Mouse (Mus musculus) erythroblast, adult 5-6 weeks (primary cell): ENCODE data around the gene Ccdc126. TPM values are rescaled to one million over a fixed set of nuclear protein-coding genes. Genes with fewer than 3 reads are reported as not detected.
"Not testable (repeated sequence)": the region's sequence is repeated elsewhere in the genome, so short reads cannot be mapped to it uniquely, and the experiment has no call there.

ENCODE experiments used
- ATAC-seq: replicated peaks from 2 replicates; pipeline ENCODE4 v1.8.0; 2016; ENCODE audit warnings: moderate number of reproducible peaks, mild to moderate bottlenecking, moderate TSS enrichment, inconsistent platforms; ENCODE audit not compliant: poor library complexity, low FRiP score, severe bottlenecking
- total RNA-seq, 2 experiments: library from RNA; stranded (forward) in 1 of 2; stranded (reverse) in 1 of 2; fragments of 150-400 nt in 1 of 2; fragments of 200-764, 138-1000 nt in 1 of 2; gene quantifications; 2 replicates each; pipeline versions ENCODE4 v1.2.3 to v1.2.4; 2015 to 2017; ENCODE audit warnings: low replicate concordance in 2 of 2

The Ccdc126 gene
- total RNA-seq (2015; ENCODE audit: low replicate concordance) (3.3 TPM in 1 of 2 replicates, not detected in the other), total RNA-seq (2017; ENCODE audit: low replicate concordance) (0.68 and 0.70 TPM in 2 replicates)

DNA sequence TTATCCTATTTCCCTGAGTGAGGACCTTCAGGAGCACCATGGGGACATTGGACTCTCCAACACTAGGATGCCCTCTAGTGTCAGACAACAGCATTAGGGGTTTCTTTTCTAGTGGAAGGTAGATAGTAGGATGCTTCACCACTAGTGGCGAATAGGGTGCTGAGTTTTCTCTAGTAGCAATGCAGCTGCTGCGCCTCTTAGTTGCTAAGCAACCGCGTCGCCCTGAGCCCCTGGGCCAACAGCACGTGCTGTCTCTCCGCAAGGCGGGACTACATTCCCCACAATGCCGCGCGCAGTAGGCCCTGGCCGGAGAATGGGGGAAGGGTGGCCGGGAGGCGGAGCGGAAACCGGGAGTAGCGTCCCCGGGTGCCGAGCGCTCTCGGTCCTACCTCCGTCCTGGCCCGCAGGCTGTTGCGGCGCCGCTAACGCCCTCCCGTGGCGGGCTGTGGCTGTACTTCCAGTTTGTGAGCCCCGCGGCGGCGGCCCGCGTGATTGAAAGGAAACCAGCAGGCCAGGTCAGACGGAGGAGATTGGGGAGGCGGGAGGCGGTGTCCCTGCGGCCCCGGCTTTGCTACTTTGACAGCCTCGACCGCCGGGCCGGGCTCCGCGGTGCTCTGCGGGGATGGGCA, at the start of gene Ccdc126:
Gene Ccdc126, plus strand, starts transcription at position 309 of the 629 bp plus-strand sequence.
- peak; percentile 95 for ATAC-seq

DNA sequence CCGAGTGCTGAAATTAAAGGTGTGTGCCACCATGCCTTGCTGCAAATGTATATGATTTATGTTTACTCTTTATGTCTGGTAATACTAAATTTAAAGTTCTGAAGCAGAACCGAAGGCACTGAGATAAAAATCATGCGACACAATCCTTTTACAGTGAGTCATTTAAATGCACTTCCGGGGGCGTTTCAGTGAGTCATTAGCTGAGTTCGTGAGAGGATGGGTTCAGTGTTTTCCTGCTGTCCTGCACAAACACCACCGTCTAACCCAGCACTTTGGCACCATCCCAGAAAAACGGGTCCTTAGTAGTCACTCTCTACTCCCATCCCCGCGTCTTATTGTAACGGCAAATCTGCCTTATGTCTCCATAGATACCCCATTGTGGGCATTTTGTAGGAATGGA, 49.2 kb upstream of the Ccdc126 start:
- no peak for ATAC-seq

DNA sequence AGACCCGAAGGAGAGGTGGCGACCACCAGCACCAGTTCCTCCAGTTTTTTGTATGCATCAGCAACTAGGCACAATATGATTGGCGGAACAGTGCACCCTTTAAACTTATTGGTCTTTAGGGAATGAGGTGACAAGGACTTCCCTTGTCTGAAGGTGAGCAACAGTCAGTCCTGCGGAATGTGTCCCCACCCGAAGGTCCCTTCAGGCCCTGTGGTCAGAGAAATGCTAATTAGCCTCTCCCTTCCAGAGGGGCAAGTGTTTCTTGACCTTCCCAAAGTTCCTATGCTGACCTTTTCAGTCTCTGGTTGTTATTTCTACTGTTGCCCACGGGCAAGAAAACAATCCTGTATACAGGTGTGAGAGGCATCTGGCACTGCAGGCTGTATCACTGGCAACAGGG, 47.3 kb upstream of the Ccdc126 start:
- ATAC-seq, result no peak

DNA sequence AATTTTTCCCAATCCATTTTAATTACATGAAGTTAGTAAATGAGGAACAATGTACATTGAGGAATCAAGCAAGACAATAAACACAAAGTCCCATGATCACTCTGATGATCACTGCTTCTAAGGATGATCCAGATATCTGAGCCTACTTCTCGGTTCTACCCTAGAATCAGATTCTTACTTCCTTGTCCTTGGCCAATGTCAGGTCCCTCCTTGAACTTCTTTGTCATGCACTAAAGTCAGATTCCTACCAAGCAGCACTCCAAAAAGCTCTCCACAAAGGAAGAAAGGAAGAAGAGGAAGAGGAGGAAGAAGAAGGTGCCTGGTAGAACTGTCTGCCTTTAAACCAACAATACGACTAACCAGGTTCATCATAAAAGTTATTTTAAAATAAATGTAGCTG, 46.2 kb upstream of the Ccdc126 start:
- no peak for ATAC-seq

DNA sequence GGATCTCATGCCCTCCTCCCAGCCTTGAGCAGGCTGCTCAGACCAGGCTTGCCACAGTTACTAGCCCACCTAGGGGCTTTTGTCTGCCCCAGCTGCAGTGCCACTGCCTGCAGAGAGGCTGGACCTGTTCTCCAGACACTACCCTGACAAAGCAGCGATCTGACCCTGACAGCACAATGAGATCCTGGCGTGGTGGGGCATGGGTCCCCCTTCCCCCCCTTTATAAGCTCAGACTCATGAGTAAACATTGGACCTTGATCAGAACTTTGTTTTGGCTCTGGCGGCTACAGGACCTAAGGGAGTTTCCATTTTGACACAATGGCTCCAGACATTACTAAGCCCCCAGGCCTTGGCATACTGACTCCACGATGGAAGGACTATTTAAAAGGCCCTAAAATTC, 45.1 kb upstream of the Ccdc126 start:
- no peak for ATAC-seq

DNA sequence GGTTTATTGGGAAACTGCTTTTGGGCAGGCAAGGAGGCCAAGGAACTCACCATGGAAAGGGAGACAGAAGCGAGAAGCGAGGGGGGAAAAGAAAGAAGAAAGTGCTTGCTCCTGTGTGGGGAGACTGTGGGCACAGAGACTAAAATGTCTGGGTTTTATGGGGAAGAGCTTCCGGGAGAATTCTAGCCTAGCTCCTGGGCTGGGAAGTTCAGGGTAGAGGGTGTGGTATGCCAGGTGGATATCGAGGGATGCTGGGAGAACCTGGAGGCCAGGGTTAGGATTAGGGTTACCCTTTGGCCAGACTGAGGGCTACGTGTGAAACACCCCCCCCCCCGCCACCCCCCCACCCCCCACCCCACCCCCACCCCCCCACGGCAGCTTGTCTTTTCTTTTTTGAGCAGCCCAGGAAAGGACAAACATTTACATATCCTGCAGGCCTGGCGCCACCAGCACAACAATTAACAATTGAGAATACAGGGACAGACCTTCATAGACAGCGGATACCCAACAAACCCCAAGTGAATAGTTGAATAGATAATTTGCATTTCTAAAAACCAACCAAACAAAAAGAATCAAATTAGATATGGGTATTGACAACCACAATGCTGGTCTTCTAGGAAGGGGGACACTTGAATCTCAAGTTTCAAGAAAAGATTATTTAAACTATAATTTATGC, 44.5 kb upstream of the Ccdc126 start:
- no peak for ATAC-seq

DNA sequence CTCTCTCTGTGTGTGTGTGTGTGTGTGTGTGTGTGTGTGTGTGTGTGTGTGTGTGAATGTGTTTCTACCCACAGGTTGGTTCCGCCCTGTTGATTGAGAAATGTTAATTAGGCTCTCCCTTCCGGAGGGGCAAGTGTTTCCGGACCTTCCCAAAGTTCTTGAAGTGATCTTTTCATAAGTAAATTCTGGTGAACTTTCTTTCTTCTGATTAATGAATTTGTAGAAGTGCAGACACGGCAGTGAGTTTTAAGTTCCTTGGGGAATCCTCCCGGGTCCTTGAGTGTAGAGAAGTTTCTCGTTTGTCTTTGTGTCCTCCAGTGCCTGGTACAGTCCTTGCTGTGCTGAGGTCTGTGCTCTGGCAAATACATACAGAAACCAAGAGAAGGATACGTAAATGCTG, 43.8 kb upstream of the Ccdc126 start:
- no peak for ATAC-seq

DNA sequence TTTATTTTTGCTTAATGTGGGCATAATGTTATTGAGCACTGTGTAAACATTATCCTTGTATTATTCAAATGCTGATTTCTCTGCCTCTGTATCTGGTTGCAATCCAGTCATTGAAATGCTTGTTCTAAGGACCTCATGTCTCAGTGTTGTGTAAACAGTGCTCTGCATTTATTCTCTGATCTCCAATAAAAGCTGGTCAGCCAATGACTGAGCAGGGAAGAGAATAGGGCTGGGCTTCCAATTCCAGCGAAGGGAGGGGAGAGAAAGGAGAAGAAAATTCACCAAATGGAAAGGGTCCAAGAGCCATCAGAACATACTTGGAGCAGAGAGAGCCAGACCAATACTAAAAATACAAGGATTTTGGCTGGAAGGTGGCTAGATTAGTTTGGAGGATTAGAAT, 38.1 kb upstream of the Ccdc126 start:
- no peak for ATAC-seq

DNA sequence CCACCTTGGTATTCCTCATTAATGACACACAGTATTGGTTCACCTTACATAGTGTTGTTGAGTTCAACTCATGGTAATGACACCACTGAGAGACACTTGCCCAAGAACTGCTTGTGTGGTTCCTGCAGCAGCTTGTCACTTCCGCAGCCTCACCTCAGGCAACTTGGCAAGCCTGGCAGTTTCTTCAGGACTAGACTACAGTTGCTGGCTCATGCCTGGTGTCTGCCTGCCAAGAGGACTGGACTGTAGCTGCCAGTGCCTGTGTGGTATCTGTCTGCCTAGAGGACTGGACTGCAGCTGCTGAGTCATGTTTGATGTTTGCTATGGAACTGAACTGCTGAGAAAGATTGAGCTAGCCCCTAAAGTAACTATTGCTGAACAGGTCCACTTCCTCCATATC, 37.0 kb upstream of the Ccdc126 start:
- peak; percentile 57; the same call in 1 of the 2 replicates for ATAC-seq

DNA sequence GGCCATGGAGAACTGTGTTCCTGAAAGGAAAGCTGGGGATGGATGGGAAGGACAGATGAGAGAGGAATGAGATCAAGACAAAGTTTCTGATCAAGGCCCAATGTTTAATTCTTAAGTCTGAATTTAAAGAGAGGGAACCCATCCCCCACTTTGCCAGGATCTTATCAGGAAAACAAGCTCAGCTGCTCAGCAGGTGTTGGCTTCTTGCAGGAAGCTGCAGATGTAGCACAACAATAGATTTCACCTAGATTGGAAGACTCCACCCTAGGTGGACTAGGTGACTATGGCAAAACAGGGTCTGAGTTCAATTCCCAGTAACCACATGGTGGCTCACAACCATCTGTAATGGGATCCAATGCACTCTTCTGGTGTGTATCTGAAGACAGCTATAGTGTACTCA, 20.8 kb upstream of the Ccdc126 start:
- no peak for ATAC-seq

DNA sequence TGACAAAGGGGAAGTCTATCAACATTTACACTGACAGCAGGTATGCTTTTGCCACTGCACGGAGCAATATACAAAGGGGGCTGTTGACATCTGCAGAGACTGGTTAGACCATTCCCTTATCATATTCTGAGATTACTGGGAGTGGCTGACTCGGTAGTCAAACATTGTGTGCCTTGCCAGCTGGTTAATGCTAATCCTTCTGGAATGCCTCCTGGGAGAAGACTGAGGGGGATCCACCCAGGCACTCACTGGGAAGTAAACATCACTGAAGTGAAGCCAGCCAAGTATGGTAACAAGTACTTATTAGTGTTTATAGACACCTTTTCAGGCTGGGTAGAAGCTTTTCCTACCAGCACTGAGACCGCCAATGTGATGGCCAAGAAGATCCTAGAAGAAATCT, 4.3 kb upstream of the Ccdc126 start:
- not testable (repeated sequence) for ATAC-seq

DNA sequence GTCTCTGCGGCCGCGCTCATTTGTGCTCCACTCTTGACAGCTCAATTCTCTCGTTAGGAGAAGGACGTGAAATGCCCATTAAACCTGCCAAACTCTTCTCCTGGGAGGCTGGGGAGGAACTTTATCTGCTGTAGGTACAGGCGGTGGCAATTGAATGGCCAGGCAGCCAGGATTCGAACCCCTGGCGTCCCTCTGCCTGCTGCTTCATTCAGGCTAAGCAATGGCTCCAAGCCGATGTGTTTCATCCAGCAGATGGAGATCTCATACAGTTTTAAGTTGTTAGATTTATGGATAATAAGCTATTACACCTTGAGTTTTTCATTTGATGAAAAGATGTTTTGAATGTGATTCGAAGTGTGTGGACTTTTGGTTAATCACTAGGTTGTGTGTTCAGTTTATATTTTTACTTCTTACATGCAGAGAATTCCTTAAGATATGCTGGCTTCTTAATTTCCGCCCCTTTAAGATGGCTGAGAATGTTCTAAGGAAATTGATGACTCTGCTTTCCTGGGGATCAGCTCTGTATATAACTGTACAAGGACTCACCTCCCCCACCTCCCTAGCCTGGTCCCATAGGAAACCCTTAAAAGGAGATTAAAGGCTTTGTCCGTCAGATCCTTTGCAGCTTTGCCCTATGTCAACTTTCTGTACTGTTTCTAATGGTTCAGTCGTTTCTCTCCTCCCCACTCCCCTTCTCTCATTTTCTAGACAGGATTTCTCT, 681 bp downstream of the Ccdc126 start:
- no peak for ATAC-seq

DNA sequence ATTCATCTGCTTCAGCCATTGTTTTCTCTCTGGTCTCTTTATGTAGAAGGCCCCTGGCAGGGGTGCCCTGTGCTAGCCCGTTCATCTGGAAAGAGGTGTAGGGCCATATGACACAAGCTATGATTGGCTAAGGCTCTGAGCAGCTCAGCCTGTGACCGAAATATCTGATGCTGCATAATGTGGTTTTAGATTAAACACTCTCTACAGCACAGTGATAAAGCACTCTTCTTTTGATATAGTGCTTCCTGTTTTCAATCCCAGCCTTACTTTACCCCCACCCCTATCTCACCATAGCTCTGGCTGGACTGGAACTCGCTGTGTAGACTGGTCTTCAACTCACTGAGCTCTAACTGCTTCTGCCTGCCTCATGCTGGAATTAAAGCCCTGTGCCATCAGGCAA, 2.3 kb downstream of the Ccdc126 start:
- ATAC-seq, result no peak

DNA sequence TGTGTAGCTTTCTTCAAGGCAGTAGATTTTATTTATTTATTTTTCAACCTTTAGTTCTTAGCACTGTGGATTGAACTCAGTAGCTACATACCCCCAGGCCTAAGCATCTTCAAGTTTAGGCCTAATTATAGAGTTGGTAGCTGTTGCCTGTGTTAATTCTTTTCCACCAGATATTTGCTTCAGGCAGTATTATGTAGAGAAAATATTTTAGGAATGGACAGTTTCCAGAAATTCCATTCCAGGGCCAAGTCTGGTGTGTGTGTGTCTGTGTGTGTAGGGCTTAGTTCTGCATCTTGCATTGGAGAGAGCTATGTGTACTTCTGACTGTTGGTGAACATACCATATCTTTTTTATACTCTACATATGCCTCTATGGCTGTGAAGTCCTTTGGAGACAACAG, 3.0 kb downstream of the Ccdc126 start:
- no peak for ATAC-seq

DNA sequence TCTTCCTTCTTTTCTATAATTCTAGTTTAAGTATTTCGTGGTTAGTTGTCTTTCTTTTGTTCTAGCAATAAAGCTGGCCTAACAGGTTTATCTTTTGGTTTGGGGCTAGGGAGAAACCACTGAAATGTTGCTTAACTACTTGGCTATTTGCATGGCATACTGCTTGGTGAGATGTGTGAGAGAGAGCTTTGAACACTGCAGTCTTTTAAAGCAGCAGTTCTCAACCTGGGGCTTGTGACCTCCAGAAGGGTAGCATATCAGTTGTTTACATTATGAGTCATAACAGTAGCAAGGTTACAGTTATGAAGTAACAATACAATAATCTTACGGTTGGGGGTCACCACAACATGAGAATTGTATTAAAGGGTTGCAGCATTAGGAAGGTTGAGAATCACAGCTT, 3.9 kb downstream of the Ccdc126 start:
- ATAC-seq, result no peak

DNA sequence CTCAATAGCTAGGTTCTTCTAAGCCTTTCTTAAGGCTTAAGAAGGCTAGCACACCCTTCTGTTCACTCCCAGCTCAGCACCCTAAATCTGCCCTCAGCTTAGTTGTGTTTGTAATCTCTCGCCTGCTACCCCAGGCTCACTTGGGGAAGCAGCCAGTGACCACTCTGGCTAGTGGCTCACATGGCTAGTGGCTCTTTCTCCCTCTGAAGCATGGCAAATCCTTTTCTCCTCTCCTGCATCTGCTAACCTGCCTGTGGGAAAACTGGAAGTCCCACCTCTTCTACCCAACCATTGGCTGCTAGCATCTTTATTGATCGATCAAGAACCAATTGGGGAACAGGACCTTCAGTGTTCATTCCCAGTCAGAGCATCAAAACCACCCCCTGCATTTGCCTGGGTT, 5.5 kb downstream of the Ccdc126 start:
- ATAC-seq, result no peak

DNA sequence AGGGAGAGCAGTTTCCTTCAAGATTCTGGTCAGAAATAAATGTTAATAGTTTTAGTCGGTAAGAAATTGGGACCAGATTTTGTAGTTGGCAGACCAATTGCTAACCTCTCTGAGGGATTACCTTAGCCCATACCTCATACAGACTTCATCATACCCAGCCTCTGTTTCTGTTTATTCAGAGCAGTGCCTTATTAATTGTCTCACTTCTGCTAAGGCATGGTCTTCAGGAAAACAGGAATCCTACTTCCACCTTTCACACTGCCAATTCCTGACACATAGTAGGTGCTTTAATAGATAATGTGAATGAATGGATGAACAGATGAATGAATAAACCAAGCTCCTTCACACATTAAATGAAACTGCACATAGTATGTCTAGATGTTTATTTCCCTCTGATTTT, 6.2 kb downstream of the Ccdc126 start:
- no peak for ATAC-seq

DNA sequence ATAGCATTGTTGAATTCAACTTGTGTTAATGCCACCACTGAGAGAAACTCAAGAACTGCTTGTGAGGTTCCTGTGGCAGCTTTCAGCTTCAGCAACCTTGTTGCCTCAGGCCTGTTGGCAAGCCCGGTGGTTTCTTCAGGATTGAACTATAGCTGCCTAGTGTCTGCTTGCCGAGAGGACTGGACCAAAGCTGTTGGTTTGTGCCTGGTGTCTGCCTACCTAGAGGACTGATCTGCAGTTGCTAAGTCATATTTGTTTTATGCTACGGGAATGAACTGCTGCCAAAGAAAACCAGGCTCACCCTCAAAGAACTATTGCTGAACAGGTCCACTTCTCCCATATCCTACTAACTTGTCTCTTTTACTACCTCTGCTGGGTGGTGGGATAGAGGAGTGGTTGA, 7.8 kb downstream of the Ccdc126 start:
- no peak for ATAC-seq

DNA sequence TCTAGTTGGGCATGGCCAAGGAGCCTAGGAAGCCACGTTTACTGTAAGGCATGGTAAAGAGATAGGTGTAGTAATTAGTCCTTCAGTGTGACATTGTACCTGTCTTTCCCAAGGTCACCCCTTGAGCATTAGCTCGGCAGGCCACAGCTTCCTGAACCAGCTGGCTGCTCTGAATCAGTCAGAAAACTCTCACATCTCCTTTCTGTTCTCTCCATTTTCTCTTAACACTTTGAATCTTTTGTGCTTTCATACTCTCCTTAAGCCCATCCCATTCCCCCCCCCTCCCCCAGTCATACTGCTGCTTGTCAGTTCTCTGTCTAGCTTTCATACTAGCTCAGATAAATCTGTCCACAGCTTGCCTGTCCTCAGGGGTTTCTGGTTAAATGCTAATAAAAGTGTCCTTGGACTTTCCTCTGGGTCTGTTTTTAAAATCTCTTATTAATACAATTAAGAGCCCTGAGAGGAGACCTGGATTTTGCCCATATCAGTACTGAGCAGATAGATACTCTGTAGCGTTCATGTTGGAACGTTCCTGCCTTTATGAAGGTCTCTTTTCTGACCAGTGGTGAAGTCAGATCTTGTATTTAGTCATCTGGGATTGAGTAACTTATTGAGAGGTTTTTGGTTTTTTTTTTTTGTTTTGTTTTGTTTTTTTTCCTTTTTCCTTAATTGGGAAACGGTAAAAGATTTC, 12.4 kb downstream of the Ccdc126 start:
- ATAC-seq, result no peak

DNA sequence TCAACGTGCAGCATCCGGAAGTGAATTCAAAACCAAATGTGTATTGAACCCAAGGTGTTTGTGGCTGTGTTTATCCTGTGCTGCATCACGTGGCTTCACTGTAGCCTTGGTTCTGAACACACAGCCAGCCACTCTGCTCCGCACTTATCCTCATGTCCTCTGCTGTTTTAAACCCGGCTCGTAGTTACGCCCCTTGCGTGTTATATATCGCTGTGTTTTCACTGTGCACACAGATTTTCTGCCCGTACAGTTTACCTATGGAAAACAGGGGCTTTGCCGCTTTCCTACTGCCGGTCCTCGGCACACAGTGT, 12.9 kb downstream of the Ccdc126 start:
- ATAC-seq, result no peak

DNA sequence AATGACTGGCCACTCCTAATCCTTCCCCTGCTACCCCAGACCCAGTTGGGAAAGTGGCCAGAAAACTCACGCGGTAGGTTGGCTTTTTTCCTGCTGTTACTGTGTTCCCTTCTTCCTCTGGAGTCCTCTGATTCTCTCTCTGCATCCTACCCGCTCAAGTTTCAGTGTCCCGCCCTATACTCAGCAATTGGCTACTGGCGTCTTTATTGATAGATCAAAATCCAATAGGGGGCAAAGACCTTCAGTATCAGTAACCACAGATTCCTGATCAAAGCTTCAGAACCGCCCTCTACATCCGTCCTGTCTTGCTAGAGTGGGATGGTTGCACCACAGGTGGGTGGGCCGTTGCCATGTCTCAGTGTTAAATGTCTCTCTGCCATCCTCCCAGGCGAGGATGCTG, 19.5 kb downstream of the Ccdc126 start:
- ATAC-seq, result no peak
